Mouse (Mus musculus) right cerebral cortex, postnatal 25 days (tissue): ENCODE data around the gene Gm21915.
A peak's percentile ranks its signal among the peaks of the same experiment; 100 is the strongest.

Experiments
- DNase-seq: peaks from one replicate; pipeline ENCODE4 v3.0.0; 2022

The Gm21915 gene

DNA sequence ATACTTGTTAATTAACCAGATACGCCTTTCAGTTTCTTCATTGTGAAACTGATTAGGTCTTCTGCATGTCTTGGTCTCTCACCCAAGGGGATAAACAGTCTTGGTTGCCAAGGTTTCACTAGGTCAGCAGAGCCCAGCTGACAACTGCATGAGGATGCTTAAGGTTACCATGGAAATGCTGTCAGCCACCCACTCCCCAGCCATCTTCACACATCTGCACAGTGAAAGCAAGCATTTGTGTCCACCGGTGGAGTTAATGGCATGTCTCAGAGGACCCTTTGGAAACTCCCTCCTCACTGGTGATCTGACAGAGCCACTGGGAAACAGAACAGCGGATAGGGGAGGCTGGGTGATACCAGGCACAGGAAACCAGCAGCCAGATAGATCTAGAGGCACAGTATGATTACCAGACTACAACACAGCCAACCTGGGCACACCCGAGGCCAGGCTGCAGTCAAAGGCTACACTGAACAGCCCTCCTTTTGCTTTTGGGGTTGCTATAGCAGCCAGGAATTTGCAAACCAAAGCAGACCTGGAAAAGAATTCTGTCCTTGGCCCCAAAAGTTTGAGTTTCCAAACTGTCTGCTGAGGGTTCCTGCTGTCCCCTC lies 1.0 kb downstream of the Gm21915 start:
- no peak for DNase-seq

DNA sequence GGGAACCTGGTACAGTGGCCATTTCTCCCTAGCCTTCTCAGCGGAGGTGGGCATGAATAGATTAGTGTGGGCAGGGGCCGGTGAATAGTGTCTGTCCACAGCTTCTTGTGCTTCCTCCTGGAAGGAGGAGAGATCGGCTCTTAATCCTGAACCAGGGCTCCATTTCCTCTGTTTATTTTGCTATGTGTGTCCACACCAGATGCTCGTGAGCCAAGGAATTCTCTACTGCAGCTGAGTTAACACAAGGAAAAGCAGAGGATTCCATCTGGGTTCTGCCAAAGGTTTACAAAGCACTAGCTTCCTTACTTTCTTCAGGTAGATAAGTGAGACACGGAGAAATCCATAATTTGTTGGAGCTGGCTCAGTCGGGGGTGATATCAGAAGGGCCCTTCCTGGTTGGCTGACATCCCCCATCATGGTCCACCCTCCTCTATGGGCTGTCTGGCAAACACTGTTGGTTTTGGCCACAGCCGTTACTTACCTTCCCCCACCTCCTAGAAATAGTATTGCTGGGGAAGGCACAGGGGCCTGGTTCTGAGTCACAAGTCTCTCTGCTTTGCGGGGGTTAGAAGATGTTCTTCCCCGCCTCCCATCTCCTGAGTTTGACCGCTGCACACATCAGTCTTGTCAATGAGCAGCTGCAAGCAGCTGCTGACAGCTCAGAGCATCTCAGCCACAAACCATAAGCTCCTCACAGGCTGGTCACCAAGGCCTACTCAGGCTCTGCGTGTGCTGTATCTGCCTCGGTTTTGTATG lies 5.0 kb downstream of the Gm21915 start:
- DNase-seq: no peak

DNA sequence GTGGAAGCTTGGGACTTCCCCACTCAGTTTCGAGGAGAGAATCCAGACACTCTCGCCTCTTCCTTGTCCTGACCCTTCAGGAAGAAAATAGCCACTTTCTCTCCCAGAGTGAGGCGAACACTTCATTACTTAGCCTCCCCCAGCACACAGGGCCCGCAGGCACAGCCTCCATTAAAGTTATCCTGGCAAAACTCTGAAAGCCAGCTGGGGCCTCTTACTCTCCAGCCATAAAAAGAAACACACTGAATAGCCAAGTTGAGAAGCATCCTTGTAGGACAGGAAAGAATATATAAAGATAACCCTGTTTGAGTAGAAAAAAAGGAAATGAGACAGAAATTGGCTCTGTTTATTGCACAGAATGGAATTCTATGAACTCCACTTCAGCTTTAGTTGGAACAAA lies 8.2 kb downstream of the Gm21915 start:
- no peak for DNase-seq

DNA sequence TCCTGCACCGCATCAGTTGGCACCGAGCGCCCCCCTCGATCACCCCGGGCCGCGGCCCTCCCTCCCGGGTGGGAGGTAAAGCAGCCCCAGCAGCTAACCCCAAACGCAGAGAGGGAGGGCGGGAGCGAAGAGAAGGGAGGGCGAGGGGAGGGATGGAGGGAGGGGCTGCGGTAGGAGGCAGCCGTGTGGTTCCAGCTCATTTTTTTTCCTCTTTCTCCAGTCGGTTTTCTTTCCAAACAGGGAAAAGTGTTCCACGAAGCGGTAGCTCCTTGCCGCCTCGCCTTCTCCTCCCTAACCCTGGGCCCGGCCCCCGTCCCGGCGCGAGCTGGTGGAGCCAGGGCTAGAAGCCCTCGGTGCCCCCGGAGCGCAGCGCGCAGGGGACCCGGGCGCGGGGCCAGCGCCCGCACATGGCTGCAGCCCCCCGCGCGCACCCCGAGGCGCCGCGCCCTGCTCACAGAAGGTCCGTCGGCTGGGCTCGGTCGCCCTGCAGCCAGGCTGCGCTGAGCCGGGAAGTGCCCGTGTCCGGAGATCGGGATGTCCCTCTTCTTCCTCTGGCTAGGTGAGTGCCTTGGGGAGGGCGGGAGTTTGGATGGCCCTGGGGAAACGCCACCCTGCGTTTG lies 15.5 kb downstream of the Gm21915 start, which contains the start of gene Clmp:
Gene Clmp (plus strand): TSS at position 162 of the 620 bp plus-strand sequence.
- peak; percentile 32 for DNase-seq

DNA sequence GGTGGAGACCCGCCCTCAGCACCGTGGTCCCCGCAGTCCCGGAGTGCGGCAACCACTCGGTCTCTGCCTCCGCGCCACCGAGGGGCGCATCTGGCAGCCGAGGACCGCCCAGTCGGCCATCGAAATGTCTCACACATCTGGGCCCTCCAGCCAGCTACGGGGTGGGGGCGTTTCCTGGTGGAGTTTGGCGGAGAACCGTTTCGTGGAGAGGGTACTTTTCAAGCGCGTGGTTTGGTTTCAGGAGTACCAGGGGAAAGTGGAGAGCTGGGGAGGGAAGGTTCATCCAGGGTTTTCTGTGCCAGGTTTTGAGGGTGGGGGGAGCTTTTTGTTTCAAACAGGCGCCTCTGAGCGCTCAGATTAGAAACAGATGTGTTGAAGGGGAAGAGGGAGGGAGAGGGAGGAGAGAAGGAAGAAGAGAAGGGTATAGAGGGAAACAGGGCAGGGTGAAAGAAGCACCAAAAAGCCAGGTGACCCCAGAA lies 16.0 kb downstream of the Gm21915 start:
- no peak for DNase-seq

DNA sequence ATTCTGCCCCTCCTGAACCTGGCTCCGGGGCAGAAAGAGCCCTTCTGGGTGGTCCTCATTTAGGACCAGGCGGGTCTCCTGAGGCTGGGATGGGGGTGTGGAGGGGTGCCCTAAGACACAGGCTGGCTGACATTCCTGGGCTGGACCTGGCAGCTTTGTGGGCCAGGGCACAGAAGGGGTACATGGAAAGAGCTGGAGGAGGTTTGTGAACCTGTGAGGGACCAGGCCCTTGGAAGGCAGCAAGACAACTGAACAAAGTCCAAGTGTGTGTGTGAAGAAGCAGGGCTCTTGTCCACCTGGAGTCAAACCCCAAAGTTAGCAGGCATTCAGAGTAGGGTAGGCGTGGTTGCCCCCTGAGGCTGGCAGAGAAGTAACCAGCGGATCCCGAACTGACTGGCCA lies 16.6 kb downstream of the Gm21915 start:
- DNase-seq: no peak

DNA sequence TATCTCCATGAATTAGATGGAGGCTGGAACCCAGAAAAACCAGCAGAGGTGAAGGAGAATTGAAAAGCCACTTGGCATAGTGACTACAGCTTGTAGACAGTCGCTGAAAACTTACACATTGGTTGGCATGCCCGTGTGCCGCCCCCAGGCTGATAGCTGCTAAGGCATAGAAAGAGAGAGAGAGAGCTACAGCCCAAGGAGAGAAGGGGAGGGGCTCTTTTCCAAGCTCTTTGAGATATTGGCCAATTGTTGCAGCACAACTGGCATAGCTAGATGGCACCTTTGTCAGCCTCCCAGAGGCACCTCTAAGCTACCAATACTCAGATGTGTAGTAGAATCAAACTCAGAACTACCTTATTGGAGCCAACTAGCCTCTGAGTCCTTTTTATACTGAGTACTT lies 17.1 kb downstream of the Gm21915 start:
- no peak for DNase-seq

DNA sequence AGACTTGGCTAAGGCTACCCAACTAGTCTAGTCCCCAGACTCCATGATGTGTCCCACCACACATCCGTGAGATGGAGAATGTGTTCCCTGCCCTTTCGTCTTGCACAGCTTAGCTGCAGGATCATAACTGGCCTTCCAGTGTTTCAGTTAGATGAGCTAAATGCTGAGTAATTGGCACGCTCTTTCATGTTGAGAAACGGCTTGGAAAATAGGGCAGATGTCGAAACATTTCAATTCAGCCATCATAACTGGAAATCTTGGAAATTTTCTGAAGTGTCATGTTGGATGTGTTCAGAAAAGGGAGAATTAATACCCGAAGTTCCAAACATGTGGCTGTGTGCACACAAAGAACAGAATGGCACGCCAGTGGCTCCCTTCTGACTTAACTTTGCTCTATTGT lies 20.1 kb downstream of the Gm21915 start:
- DNase-seq: no peak

DNA sequence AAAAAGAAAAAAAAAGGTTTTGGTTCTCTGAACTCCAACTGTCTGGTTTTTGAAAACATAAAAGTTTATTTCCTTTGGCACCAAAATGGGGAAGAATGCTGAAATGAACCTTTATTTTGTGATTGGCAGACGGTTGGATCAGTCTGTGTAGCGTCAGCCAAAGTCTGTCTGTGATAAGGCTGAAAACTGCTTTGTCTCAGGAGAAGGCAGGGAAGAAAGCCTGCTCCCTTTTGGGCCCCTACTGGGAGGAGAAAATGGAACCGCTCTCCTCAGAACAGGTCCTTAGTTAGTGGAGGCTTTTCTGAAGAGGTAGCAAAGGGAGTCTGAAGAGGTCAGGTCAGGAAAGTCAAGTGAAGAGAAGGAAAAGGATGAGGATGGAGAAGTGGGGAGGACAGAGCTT lies 22.6 kb downstream of the Gm21915 start:
- no peak for DNase-seq

DNA sequence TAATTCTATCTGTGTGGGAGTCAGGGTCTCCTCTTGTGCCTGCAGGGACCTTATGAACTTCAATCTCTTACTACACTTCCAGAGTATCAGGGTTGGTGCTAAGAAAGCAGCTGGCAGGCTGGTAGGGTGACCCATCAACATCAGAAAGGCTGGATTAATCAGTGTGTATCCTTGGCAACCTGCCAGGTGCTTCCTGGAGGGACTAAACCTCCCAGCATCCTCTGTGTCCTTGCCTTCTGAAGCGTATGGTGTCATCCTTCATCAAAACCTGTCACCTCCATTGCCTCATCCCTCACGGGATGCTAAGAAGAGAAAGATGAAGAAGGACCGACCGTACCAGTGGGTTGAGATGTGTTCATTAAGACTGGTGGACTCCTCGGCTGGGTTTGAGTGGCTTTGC lies 23.4 kb downstream of the Gm21915 start:
- no peak for DNase-seq

DNA sequence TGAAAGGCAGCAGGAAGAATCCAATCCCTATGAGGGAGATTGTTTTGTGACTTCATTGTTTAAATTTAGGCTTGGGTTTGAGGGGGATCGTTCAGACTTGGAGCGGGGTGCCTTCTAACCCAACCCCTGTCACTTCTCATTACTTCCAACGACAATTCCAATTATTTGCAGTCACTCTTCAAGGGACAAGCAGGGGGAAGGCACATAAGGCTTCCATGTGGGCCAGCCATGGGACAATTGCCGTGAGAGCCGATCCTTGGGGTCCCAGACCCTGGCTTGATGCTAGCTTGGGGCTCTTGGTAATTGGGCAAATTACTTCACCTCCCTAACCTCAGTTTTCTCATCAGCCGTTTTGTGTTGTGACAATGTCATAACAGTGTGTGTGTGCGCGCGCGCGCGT lies 23.9 kb downstream of the Gm21915 start:
- no peak for DNase-seq

DNA sequence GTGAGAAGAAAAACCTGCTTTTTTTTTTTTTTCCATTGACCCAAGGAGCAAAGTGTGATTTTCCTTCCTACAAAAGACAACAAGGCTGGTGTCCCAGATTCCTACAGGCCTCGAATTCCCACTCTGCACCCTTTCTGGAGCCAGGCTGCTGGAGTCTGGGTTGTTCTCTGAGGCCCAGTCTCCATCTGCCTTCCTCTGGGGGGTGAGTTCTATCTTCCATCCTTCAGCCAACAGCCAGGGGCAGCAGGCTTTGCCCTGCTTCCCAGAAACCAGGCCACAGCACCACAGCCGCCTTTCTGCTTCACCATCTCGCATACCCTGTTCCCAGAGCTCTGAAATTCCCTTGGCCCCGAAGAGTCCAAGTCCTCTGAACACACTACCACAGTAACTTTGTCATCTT lies 25.7 kb downstream of the Gm21915 start:
- DNase-seq: no peak

DNA sequence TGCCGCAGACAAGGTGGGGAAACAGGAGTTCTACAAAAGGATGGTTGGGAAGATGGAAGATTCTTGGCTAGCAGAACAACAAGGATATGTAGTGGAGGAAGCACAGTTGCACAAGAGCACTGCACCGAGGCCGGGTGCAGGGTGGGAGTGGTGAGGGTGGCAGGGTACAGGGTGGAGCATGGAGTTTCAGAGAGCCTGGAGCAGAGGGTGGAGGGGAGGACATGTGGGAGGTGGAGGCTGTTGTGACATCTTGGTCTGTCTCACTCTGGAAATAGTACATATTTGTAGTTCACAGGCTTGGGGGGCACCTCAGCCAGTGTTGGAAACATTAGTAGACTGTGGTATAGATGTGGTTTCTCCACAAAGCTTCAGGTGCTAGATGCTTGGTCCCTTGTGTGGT lies 28.8 kb downstream of the Gm21915 start:
- no peak for DNase-seq

DNA sequence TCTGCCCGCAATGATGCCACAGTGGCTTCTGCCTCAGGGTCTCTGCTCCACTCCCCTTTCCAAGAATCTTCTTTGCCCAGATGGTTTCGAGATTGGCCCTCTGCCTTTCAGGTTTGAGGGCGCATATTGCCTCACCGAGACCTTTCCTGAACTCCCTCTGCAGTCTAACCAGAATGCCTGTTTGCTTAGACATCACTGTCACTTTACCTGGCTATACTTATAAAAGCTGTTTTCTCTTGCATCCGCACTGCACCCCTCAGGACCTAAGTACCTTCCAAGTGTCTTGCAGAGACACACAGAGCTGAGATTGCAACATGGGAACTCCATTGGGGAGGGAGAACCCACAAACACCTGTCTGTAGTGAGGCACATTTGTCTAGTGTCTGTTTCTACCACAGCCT lies 29.8 kb downstream of the Gm21915 start:
- no peak for DNase-seq

DNA sequence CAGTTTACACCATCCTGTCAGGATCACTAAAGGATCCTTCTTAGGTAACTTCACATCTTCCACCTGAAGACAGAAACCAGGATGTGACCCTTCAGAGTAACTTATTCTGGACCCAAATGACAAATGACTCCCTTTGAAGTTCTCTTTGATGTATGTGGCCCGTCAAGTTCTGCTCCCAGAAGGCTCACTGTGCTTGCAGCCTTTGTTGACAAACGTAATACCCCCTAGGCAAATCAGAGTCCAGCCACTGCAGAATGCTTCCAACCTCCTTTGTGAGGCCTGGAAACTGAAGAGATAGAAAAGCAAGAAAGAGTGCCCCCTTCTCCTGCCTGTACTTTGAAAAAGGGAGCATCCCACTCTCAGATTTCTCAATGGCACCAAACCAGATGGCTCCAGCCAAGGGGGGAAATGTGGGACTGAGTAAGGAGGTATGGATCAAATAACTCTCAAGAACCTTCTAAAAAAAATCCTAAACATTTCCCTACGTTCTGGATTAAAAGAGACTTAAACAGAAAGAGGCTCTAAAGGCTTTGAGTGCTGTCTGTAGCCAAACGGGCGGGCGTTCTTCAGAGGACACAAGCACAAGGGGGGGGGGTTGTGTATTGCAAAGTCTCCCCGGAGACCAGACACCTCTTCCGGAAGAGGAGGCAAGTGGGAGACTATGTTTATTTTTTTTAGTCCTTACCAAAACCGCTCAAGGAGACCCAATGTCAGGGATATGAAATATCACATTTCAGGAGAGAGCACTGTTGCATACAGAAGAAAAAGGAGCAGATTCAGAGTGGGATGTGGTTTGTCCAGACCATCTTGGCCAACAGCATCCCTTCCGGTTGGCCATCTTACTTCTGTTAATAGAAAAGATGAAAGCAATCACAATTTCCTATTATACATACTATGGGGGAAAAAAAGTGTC lies 34.2 kb downstream of the Gm21915 start:
- DNase-seq: no peak

DNA sequence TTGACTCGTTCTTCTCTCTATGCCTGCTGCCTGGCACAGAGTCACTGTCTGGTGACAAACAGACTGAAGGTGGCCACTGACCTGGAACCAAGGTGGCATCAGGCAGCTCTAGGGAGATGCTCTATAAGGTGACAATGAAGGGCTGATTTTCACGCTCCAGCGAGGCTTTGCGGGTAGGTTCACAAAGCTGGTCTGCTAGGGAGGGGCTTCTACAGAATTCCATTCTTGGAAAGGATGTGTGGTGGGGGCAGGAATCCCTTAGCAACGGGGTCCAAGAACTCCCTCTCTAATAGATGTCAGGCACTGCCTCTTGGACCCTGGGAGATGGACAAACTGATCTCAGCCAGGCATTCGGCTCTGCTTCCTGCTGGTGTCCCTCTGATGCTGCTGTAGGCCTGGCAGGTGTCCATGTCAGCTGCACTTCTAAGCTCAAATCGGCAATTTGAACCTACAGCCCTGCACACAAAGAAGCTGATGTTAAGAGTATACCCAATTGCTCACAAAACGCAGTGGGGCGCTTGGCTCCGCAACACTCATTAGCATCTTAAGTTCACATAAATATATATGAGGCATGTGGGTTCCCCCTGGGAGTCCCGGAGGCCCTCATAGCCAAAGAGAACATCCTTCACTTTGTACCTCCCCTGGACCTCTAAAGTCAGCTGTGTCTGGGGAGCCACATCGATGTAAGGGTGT lies 38.2 kb downstream of the Gm21915 start:
- DNase-seq: no peak

DNA sequence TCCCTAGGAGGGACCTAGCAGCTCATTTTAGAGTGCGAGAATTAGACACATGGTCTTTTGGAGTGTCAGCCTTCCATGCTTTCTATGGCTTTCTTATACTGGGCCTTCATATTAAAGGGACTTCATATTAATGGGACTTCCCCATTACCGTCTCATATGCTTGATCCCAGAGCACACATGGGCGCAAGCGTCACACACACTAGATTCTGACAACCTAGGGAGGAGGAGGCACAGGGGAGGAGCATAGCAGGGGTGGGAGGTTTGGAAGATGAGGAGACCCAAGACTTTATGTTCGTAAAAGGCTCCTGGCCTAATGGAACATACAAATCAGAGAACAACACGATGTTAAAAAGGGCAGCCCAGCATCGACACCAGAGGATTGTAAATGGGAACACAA lies 38.7 kb downstream of the Gm21915 start:
- DNase-seq: no peak

DNA sequence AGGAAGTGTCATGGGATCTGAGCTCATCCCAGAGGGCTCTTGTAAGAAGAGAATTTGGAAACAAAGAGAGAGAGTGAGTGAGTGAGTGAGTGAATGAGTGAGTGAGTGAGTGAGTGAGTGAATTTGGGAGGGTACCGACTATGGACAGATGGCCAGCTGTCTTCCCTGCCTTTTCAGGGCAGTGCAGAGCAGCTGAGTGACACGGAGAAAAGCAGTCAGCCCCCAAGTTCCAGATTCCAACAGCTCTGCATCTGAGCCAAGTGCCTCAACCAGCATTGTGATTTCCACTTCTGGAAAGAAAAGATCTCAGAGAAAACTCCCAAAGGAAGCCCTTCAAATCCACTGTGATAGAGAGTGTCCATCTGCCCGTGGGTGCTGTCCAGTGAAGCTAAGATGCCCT lies 39.2 kb downstream of the Gm21915 start:
- no peak for DNase-seq

DNA sequence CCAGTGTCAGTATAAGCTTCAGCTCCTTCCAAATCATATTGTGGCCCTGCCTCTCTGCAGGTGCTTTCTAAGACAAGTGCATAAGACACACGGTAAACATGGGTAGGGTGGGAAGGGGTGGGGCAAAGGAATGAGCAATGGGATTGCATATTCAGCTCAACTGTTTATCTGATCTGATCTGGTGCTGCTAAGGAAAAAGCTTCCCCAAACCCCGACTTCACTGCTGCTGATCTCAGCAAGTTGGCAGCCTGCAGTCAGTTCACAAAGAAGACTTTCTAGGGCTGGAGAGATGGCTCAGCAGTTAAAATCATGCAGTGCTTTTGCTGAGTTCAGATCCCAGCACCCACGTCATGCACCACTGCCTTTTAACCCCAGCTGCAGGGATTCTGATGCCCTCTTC lies 39.6 kb downstream of the Gm21915 start:
- DNase-seq: no peak

DNA sequence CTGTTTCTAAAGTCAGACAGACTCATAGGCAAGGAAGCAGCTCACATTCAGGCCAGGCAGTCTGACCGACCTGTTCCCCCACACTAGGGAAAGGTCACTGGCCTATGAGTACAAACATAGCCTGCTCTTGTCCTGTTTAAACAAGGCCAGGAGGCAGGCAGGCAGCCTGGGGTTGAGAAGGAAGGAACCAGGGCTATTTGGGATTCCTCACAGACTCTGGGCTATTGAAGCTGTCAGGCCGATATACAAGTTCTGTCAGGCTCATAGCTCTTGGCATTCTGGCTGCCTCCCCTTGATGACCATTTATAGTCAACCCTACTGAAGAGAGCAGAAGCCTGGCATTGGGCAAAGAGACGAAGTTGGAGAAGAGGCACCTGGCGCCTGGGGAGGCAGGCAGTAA lies 41.2 kb downstream of the Gm21915 start:
- no peak for DNase-seq

DNA sequence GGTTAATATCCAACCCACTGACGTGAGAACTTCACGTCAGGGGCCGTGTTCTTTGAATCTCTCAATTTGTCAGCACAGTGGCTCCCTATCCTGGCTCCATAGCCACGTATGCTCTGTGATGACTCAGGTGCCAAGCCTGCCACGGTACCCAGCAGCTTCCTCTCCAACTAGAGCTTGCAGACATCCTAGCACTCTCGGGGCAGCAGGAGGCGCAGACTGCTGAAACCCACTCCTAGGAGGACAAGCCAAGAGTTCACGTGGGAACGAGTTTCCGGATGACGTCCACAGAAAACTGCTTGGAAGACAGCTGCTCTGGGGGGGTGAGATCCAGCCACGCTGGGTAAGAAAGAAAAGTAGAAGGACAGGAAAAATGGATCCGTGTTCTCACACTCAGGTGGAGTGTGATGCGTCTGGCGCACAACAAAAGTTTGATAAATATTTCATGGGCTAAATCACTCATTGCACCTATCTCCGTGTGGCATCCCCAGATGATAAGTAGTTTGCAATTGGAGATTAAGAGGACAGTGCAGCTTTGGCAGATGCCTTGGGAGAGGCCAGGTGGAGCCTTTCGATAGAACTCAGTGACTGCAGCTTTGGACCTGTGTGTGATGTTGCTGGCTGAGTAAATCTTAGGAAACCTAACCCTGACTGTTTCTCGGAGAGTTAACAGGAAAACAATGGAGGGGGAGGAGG lies 46.9 kb downstream of the Gm21915 start:
- peak; percentile 39 for DNase-seq

DNA sequence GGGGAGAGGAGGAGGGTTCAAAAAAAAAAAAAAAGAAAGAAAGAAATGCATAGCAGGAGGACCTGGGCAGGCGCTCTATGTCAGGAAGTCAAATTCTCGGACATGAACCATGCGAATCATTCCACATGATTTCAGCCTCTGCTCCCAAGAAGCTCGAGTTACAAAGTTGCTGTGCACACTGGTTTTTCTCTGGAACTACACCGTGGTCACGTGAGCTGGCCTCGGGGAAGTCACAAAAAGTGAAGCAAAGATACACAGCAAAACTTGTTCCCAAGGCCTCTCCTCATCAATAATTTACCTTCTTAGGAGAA lies 47.4 kb downstream of the Gm21915 start:
- no peak for DNase-seq
